9 mouse cellular contexts compared by ENCODE assay signal in genomic region chr14:16447587-16447986, GRCm38 (mm10).
DNase-seq lines count a peak whose midpoint lies in the region; ATAC-seq and TF ChIP-seq lines count a peak whose summit lies in the region.
"Had no signal": no experiment of that assay in that cellular context is flagged by ENCODE, and none has a peak within 500 bp of the region (broad histone marks: within the 10 kb centered on the region; RNA-seq: fewer than 3 reads in every experiment).

No protein-coding gene starts in this region.

- H3K9me3 ChIP-seq in intestine, postnatal 0 days (ENCODE audit: control insufficient read depth), result no peaks in the 10 kb centered on the region
- H3K9me3 ChIP-seq in neural tube, embryonic 13.5 days, result no peaks in the 10 kb centered on the region
- H3K9me3 ChIP-seq: heart, embryonic 15.5 days had no signal

- ATAC-seq in intestine, postnatal 0 days, result peak; percentile 90
- ATAC-seq in neural tube, embryonic 13.5 days (ENCODE audit: low read depth), result peak; percentile 79

- H3K4me2 ChIP-seq in intestine, postnatal 0 days (replicated peaks; ENCODE audit: low read depth), result no peak overlapping the region
- no peak overlapping the region for H3K4me2 ChIP-seq in neural tube, embryonic 13.5 days
- H3K4me2 ChIP-seq: heart, embryonic 15.5 days had no signal

- no peaks in the 10 kb centered on the region for H3K36me3 ChIP-seq in intestine, postnatal 0 days (ENCODE audit: control insufficient read depth, insufficient read depth)
- no peaks in the 10 kb centered on the region for H3K36me3 ChIP-seq in neural tube, embryonic 13.5 days

- intact Hi-C loops in heart, postnatal 14 days (cut with DNase I), result no loop called here

- 20% methylated on average over 3 of the region's 3 CpGs for WGBS in intestine, postnatal 0 days
- WGBS in neural tube, embryonic 13.5 days, result 29% methylated on average over 3 of the region's 3 CpGs
- 62% methylated on average over 3 of the region's 3 CpGs for WGBS in cerebellum, adult 2 months

- no peak overlapping the region for H3K9ac ChIP-seq in intestine, postnatal 0 days (ENCODE audit: low read depth, low read length)
- H3K9ac ChIP-seq in neural tube, embryonic 13.5 days, result no peak overlapping the region
- H3K9ac ChIP-seq: heart, embryonic 15.5 days had no signal

- H3K27me3 ChIP-seq in intestine, postnatal 0 days (replicated peaks; ENCODE audit: control insufficient read depth, insufficient read depth, low read length), result no peaks in the 10 kb centered on the region
- no peaks in the 10 kb centered on the region for H3K27me3 ChIP-seq in neural tube, embryonic 13.5 days
- no peaks in the 10 kb centered on the region for H3K27me3 ChIP-seq in cerebellum, adult 2 months (ENCODE audit: control insufficient read depth, insufficient read depth, low read length)
- H3K27me3 ChIP-seq: heart, embryonic 15.5 days had no signal

- H3K4me1 ChIP-seq in intestine, postnatal 0 days (replicated peaks; ENCODE audit: control insufficient read depth, insufficient read depth, low read length), result no peaks in the 10 kb centered on the region
- H3K4me1 ChIP-seq in neural tube, embryonic 13.5 days (replicated peaks), result peaks cover 5% of the 10 kb centered on the region; the same call in 1 of the 2 replicates
- H3K4me1 ChIP-seq in cerebellum, adult 2 months (ENCODE audit: control insufficient read depth, insufficient read depth, low read length), result peaks cover 7% of the 10 kb centered on the region; the same call in 1 of the 2 replicates

- peak; percentile 38 for DNase-seq in thymus, postnatal 0 days (ENCODE audit: low spot score)
- DNase-seq in thymus, adult 18-20 months, result no peak
- peak; percentile 70 for DNase-seq in embryo, embryonic 10.5 days (ENCODE audit: low spot score)
- DNase-seq in urinary bladder, adult 2 months (ENCODE audit: low spot score), result no peak
- DNase-seq in cerebellum, adult 2 months, result no peak
- no peak for DNase-seq in heart, postnatal 14 days

- peak; percentile 71 for TF ChIP-seq CTCF in intestine, postnatal 0 days (IDR thresholded peaks at IDR 0.05; ENCODE audit: low read depth)
- no peak for TF ChIP-seq CTCF in cerebellum, adult 2 months (IDR thresholded peaks at IDR 0.05; ENCODE audit: borderline replicate concordance, insufficient read depth, low read depth, low read length)

- no peak overlapping the region for H3K27ac ChIP-seq in intestine, postnatal 0 days (ENCODE audit: low read depth, low read length)
- H3K27ac ChIP-seq in neural tube, embryonic 13.5 days (replicated peaks), result peak overlapping the region; percentile 33; the same call in 1 of the 2 replicates
- H3K27ac ChIP-seq in cerebellum, adult 2 months (ENCODE audit: insufficient read depth, low read length), result no peak overlapping the region

- TF ChIP-seq POLR2A in cerebellum, adult 2 months (IDR thresholded peaks at IDR 0.05; ENCODE audit: borderline replicate concordance, insufficient read depth, low read length), result no peak

- H3K4me3 ChIP-seq in intestine, postnatal 0 days (ENCODE audit: low read depth, low read length), result no peak overlapping the region
- H3K4me3 ChIP-seq in neural tube, embryonic 13.5 days, result no peak overlapping the region
- no peak overlapping the region for H3K4me3 ChIP-seq in cerebellum, adult 2 months (replicated peaks; ENCODE audit: insufficient read depth, low read depth, low read length)
- H3K4me3 ChIP-seq: heart, embryonic 15.5 days had no signal

Comparison
In these comparisons a context has a peak if more than half of its experiments do, and no peak if none do; other contexts are left out.
1. DNase-seq: peak in thymus, postnatal 0 days (single experiment) and embryo, embryonic 10.5 days (single experiment); none in thymus, adult 18-20 months (0 of 2), urinary bladder, adult 2 months (single experiment), cerebellum, adult 2 months (0 of 2) and heart, postnatal 14 days (0 of 2).